Mouse (Mus musculus) erythroblast, embryonic 14.5 days (primary cell): ENCODE results near the gene Prdm15.

ENCODE experiments used
- GATA1 ChIP-seq: IDR thresholded peaks from 2 replicates; pipeline ENCODE4 v1.6.1; 2012; ENCODE audit warnings: low read length, inconsistent platforms, mixed read lengths
- TAL1 ChIP-seq: IDR thresholded peaks from 3 replicates; pipeline ENCODE4 v1.6.1; 2012; ENCODE audit warnings: low read length, inconsistent platforms, mixed read lengths

- TF ChIP-seq GATA1 (no peak), TAL1 (no peak)
Observed at GRCm38 (mm10) chr16:97794256-97794655, 57.4 kb downstream of the Prdm15 start.
